In the genomic region with DNA sequence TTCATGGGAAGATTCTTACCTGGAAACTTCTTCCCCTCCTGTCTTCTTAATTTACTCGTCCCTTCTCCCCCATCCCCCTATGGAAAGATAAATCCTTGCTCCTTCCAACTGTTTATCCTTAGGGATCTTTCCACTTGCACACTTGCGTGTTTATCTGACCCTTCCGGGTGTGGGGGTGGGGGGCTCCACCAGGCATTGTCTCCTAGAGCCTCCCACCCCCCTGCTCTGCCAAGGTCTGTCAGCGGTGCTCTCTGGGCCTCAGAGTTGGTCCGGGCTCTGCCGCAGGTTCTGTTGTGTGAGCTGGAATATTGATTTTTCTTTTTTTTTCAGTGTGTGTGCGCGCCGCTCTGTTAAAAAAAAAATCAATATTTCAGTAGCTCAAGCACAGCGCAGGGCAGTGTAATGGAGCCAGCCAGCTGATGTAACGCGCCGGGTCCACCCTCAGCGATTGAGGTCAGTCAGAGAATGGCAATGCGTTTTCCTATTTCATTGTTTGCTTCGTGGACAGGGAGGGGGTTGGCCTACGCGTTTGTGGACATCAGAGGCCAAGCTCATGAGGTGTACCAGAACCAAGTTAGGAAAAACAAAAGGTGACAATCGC, we compare ENCODE assay signal across 16 mouse cellular contexts.
DNase-seq lines count a peak whose midpoint lies in the region; ATAC-seq and TF ChIP-seq lines count a peak whose summit lies in the region.
"Had no signal": no experiment of that assay in that cellular context is flagged by ENCODE, and none has a peak within 500 bp of the region (broad histone marks: within the 10 kb centered on the region; RNA-seq: fewer than 3 reads in every experiment).

No protein-coding gene starts in this region.

- TF ChIP-seq CTCF in lung, postnatal 0 days (IDR thresholded peaks at IDR 0.05), result no peak
- TF ChIP-seq CTCF in lung, adult 2 months (IDR thresholded peaks at IDR 0.05; ENCODE audit: insufficient read depth, low read length), result no peak

- peaks cover 7% of the 10 kb centered on the region; the same call in 1 of the 2 replicates for H3K4me1 ChIP-seq in lung, postnatal 0 days (ENCODE audit: insufficient read depth, low read depth, low read length)
- no peaks in the 10 kb centered on the region; the same call in 1 of the 2 replicates for H3K4me1 ChIP-seq in lung, adult 2 months (ENCODE audit: control insufficient read depth, insufficient read depth, low read length)
- peaks cover 2% of the 10 kb centered on the region; the same call in 1 of the 2 replicates for H3K4me1 ChIP-seq in stomach, embryonic 14.5 days (ENCODE audit: control insufficient read depth, insufficient read depth, low read length)

- 78% methylated on average over 19 of the region's 19 CpGs for WGBS in lung, postnatal 0 days
- WGBS in lung, adult 2 months, result 65% methylated on average over 19 of the region's 19 CpGs
- 55% methylated on average over 19 of the region's 19 CpGs for WGBS in stomach, embryonic 14.5 days

- H3K36me3 ChIP-seq in lung, postnatal 0 days (ENCODE audit: insufficient read depth, low read length), result no peaks in the 10 kb centered on the region
- no peaks in the 10 kb centered on the region for H3K36me3 ChIP-seq in stomach, embryonic 14.5 days (ENCODE audit: control insufficient read depth, insufficient read depth, low read length)
- H3K36me3 ChIP-seq: embryonic facial prominence, embryonic 13.5 days; heart, embryonic 13.5 days; lung, embryonic 15.5 days; neural tube, embryonic 12.5 days had no signal

- H3K27ac ChIP-seq in lung, postnatal 0 days (ENCODE audit: low read length), result no peak overlapping the region
- H3K27ac ChIP-seq in stomach, embryonic 14.5 days (ENCODE audit: low read length), result peak overlapping the region; percentile 79; the same call in 1 of the 2 replicates
- H3K27ac ChIP-seq: lung, embryonic 15.5 days; neural tube, embryonic 12.5 days had no signal

- no peak overlapping the region for H3K4me3 ChIP-seq in lung, postnatal 0 days (ENCODE audit: low read depth, low read length)
- H3K4me3 ChIP-seq in lung, adult 2 months (replicated peaks; ENCODE audit: extremely low read depth, low read depth, low read length), result no peak overlapping the region
- H3K4me3 ChIP-seq in stomach, embryonic 14.5 days (ENCODE audit: low read depth, low read length), result no peak overlapping the region
- H3K4me3 ChIP-seq: embryonic facial prominence, embryonic 13.5 days; heart, embryonic 13.5 days; neural tube, embryonic 12.5 days had no signal

- no peak for TF ChIP-seq EP300 in lung, postnatal 0 days (IDR thresholded peaks at IDR 0.05)

- intact Hi-C loops in heart, postnatal 36 days (cut with DNase I), result loop anchor here (5.0 kb wide), 1 partner anchor 90 kb away; no protein-coding TSS in a partner anchor

- ATAC-seq in lung, postnatal 0 days, result no peak
- ATAC-seq in stomach, embryonic 14.5 days (ENCODE audit: insufficient number of reproducible peaks, insufficient read depth, low FRiP score, low read depth), result no peak
- ATAC-seq in frontal cortex, adult (ENCODE audit: low TSS enrichment), result no peak

- H3K9ac ChIP-seq in lung, postnatal 0 days (replicated peaks; ENCODE audit: low read depth), result no peak overlapping the region
- H3K9ac ChIP-seq in stomach, embryonic 14.5 days (replicated peaks; ENCODE audit: low read depth, low read length), result no peak overlapping the region
- H3K9ac ChIP-seq: embryonic facial prominence, embryonic 13.5 days; heart, embryonic 13.5 days; lung, embryonic 15.5 days; neural tube, embryonic 12.5 days had no signal

- no peak for TF ChIP-seq POLR2A in lung, adult 2 months (IDR thresholded peaks at IDR 0.05; ENCODE audit: borderline replicate concordance, extremely low read depth, low read depth, low read length)

- peak; percentile 9 for DNase-seq in lung, postnatal 0 days (ENCODE audit: low spot score)
- DNase-seq in lung, adult 2 months, result no peak
- DNase-seq in induced T-regulatory cell, adult 2 months (ENCODE audit: low read depth), result peak; percentile 16
- DNase-seq in mesoderm, embryonic 11.5 days (ENCODE audit: low read depth, low spot score), result peak; percentile 21
- no peak for DNase-seq in gastrocnemius, postnatal 25 days
- DNase-seq in heart, postnatal 36 days, result no peak
- DNase-seq: adrenal gland, postnatal 25 days; cerebellum, adult 8-10 months; layer of hippocampus, postnatal 36 days; right cerebral cortex, postnatal 4 days had no signal

- H3K27me3 ChIP-seq in lung, postnatal 0 days (replicated peaks; ENCODE audit: insufficient read depth, low read length), result no peaks in the 10 kb centered on the region
- H3K27me3 ChIP-seq in stomach, embryonic 14.5 days (ENCODE audit: control insufficient read depth, insufficient read depth, low read length), result no peaks in the 10 kb centered on the region
- H3K27me3 ChIP-seq: lung, embryonic 15.5 days had no signal

- no peak overlapping the region for H3K4me2 ChIP-seq in lung, postnatal 0 days (replicated peaks; ENCODE audit: low read depth, low read length)
- H3K4me2 ChIP-seq in stomach, embryonic 14.5 days (replicated peaks; ENCODE audit: low read depth, low read length), result peak overlapping the region; percentile 25; the same call in 1 of the 2 replicates
- H3K4me2 ChIP-seq: heart, embryonic 13.5 days had no signal

- no peaks in the 10 kb centered on the region for H3K9me3 ChIP-seq in lung, postnatal 0 days (ENCODE audit: low read length)
- H3K9me3 ChIP-seq in stomach, embryonic 14.5 days (ENCODE audit: control insufficient read depth, low read depth, low read length), result no peaks in the 10 kb centered on the region
- H3K9me3 ChIP-seq: embryonic facial prominence, embryonic 13.5 days; heart, embryonic 13.5 days; lung, embryonic 15.5 days; neural tube, embryonic 12.5 days had no signal

Comparison
In these comparisons a context has a peak if more than half of its experiments do, and no peak if none do; other contexts are left out.
1. DNase-seq: peak in lung, postnatal 0 days (single experiment), induced T-regulatory cell, adult 2 months (single experiment) and mesoderm, embryonic 11.5 days (single experiment); none in lung, adult 2 months (single experiment), gastrocnemius, postnatal 25 days (single experiment) and heart, postnatal 36 days (0 of 2).